Mouse (Mus musculus): ENCODE data around the gene Eif4a1.

GRCm38 (mm10) chr11:69720852-69721251 is 48.6 kb upstream of the Eif4a1 start:
- TF ChIP-seq CTCF (IDR thresholded peaks at IDR 0.05; ENCODE audit: low read depth) (no peak), EP300 (optimal IDR thresholded peaks at IDR 0.05) (no peak)

Measured in stomach, postnatal 0 days (tissue).